Mouse (Mus musculus): ENCODE results near the gene Marveld2. TPM values are rescaled to one million over a fixed set of nuclear protein-coding genes. Genes with fewer than 3 reads are reported as not detected.

Marveld2 gene
- 4.5 and 4.7 TPM in 2 replicates for polyA plus RNA-seq (2012; rRNA removed)

DNA sequence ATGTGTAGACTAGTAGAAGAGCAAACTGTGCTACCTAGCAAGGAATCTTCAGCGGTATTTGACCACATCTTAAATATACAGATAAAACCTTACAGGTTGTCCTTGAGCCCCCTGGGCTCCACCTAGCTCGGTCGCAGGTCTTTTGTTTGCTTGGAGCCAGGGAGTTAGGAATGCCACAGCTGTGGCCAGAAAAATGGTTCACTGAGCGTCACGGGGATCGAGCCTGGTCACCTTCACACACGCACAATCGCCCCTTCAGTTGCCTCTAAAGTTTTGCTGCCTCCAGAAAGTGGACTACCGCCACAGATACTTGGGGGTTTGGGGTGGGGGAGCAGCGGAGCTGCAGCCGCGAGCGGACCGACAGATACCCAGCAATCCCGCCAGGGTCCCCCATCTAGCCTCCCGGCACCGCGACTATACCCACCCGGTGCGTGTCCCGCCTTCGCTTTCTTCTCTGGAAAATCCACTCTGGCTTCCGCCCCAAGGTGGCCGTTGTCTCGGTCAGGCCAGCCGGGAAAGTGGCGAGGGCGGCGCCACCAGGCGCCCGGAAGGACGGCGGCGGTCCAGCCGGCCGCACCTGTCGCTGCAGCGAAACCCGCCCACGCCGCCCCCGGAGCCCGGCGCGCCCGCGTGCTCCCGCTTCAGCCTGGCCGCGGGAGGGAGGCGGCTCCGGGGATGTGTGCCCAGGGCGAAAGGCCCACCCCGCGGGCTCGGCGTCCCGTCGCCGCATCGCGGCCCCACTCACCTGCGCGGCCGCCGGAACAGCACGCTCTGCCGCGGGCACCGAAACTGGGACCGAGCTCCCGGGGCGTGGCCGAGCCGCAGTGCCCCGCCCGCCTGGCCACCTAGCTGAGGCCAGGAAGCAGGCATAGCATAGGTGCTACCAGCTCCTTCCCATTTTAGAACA lies at the start of gene Marveld2:
Gene Marveld2 (minus strand): TSS at position 791 of the 907 bp plus-strand sequence.

DNA sequence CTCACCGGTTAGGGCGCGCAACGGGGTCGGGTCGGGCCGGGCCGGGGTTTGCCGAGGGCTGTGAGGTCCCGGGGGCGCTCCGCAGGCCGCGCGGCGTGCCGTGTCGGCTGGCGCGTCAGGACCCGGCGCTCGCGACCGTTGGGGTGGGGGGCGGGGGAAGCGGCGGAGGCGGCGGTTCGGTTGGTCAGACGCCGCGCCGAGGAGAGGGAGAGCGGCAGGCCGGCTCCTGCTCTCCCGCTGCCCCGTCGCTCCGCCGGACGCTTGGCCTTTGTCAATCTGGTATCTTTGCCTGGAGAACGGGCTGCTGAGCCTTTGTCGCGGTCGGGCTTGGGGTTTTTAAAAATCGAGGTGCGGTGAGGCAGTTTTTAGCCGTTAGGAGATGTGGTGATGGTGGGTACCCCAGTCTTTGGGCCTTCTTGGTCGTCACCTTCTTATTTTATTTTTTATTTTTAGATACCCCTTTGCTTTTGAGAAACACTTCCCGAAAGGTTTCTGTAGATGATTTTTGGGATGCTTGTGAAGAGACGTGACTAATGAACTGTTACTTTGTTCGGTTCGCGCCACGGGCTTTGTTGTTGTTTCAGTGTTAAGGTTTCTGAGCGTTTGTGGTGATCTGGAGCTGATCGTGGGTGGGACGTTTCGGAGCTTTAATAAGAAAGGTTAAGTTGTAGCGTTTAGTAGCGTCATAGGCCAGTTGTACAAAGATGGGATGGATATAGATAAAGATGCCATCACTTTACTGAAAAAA lies 34.8 kb upstream of the Marveld2 start, which contains the start of gene Taf9:
Gene Taf9 (plus strand): TSS at position 141 of the 748 bp plus-strand sequence.

DNA sequence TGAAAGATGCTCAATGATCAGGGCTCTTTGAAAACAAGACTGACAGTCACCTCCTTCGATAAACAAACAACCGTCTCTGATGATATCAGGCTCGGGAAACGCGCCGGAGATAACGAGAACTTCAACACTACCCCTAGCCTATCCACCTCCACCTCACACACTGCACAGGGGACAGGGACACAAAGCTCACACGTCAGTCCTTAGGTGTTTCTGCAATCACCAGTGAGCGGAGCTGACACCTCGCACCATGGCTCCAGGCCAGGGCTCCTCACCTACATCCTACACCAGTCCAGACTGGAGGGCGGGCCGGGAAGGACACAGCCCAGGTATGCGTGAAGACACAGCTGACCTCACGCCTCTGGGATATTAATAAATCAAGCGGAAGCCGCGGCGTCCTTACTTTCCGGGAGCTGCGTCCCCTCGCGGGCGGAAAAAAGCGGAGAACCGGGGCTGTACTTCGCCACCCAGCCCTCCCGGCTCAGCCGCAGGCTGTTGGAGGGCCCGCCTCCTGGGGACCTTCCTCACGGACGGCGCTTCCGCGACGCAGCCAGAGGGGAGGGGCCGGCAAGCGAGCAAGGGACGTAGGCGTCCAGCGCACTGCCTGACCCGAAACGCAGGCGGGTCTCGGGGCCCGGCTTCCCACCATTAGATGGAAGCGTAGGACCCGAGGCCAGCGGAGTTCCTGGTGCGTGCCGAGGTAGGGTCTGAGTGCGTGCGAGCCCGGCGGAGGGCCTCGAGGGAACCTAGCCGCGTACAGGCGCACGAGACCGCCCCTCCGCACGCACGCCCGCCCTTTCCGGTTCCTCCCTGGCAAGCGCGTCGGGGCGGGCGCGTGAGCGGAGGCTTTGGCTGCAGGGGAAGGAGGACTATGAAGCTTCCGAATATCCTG lies 34.0 kb upstream of the Marveld2 start, which contains the start of the genes Ak6 and Rad17:
Gene Ak6 (plus strand): TSS at position 430 of the 889 bp plus-strand sequence.
Gene Rad17 (minus strand): TSS at position 502 of the 889 bp plus-strand sequence.

GRCm38 (mm10) chr13:100552369-100553041 lies 64.3 kb downstream of the Marveld2 start, which contains the start of gene Ocln:
TSS of gene Ocln (minus strand) at chr13:100552718.

Other genes starting within 250 kb of the Marveld2 start
- gene Naip1, start 164.1 kb downstream of the Marveld2 start, polyA plus RNA-seq (2012; rRNA removed): 0.34 and 0.39 TPM in 2 replicates
- 17.7 and 26.7 TPM in 2 replicates for gene Gtf2h2, start 124.4 kb downstream of the Marveld2 start, polyA plus RNA-seq (2012; rRNA removed)
- 2.0 and 2.1 TPM in 2 replicates for gene Ocln, start 64.3 kb downstream of the Marveld2 start, polyA plus RNA-seq (2012; rRNA removed)
- gene Ak6, start 34.0 kb upstream of the Marveld2 start, polyA plus RNA-seq (2012; rRNA removed): 17.4 and 20.7 TPM in 2 replicates
- 2.1 TPM in 2 replicates for gene Rad17, start 34.1 kb upstream of the Marveld2 start, polyA plus RNA-seq (2012; rRNA removed)
- gene Taf9, start 34.6 kb upstream of the Marveld2 start, polyA plus RNA-seq (2012; rRNA removed): 4.1 and 6.4 TPM in 2 replicates
- 0.83 and 0.90 TPM in 2 replicates for gene Ccdc125, start 52.7 kb upstream of the Marveld2 start, polyA plus RNA-seq (2012; rRNA removed)
- gene Cdk7, start 114.0 kb upstream of the Marveld2 start, polyA plus RNA-seq (2012; rRNA removed): 12.4 and 15.0 TPM in 2 replicates
- 15.4 and 22.5 TPM in 2 replicates for gene Mrps36, start 127.7 kb upstream of the Marveld2 start, polyA plus RNA-seq (2012; rRNA removed)
- 0.12 and 0.97 TPM in 2 replicates for gene Cenph, start 158.9 kb upstream of the Marveld2 start, polyA plus RNA-seq (2012; rRNA removed)
- 15.8 and 23.9 TPM in 2 replicates for gene Ccnb1, start 169.6 kb upstream of the Marveld2 start, polyA plus RNA-seq (2012; rRNA removed)
- gene Slc30a5, start 216.5 kb upstream of the Marveld2 start, polyA plus RNA-seq (2012; rRNA removed): 26.6 and 34.1 TPM in 2 replicates